Mouse (Mus musculus): ENCODE measurements around the gene Tti1. TPM values are rescaled to one million over a fixed set of nuclear protein-coding genes. Genes with fewer than 3 reads are reported as not detected.
A peak's percentile ranks its signal among the peaks of the same experiment; 100 is the strongest.

The Tti1 gene
- polyA plus RNA-seq (2011; ENCODE audit: insufficient read depth, insufficient read length, low replicate concordance, missing spikeins), result 8.6 and 13.0 TPM in 2 replicates

- peaks cover 2% of the 10 kb centered on the region for H3K4me1 ChIP-seq (ENCODE audit: control insufficient read depth, insufficient read depth, low read length)
- H3K4me3 ChIP-seq (replicated peaks; ENCODE audit: control insufficient read depth, low read depth, low read length), result peak within 1 kb of the TSS; percentile 98
- under 1% methylated on average over 52 of the region's 52 CpGs for WGBS
Measured at GRCm38 (mm10) chr2:158028354-158028863, at the start of gene Tti1, which contains the start of gene Rprd1b. TSS of gene Tti1 (minus strand) at chr2:158028433. TSS of gene Rprd1b (plus strand) at chr2:158028497.

GRCm38 (mm10) chr2:158077981-158078380 is 49.7 kb upstream of the Tti1 start:
- TF ChIP-seq CTCF (IDR thresholded peaks at IDR 0.05; ENCODE audit: control insufficient read depth, insufficient read depth, low read length) (no peak), POLR2A (IDR thresholded peaks at IDR 0.05; ENCODE audit: borderline replicate concordance, control insufficient read depth, low read depth, low read length) (no peak)
- H3K4me3 ChIP-seq (replicated peaks; ENCODE audit: control insufficient read depth, low read depth, low read length), result no peak overlapping the region
- H3K27ac ChIP-seq (ENCODE audit: control insufficient read depth, insufficient read depth, low read depth, low read length, poor library complexity), result no peak overlapping the region
- peaks cover 7% of the 10 kb centered on the region; the same call in 1 of the 2 replicates for H3K4me1 ChIP-seq (ENCODE audit: control insufficient read depth, insufficient read depth, low read length)
- 84% methylated on average over 2 of the region's 2 CpGs for WGBS

More at GRCm38 (mm10) chr2:158028354-158028863, at the start of gene Tti1, which contains the start of gene Rprd1b:
- peak within 1 kb of the TSS; percentile 89 for H3K27ac ChIP-seq (ENCODE audit: control insufficient read depth, insufficient read depth, low read depth, low read length, poor library complexity)
- TF ChIP-seq CTCF (IDR thresholded peaks at IDR 0.05; ENCODE audit: control insufficient read depth, insufficient read depth, low read length), result no peak
- TF ChIP-seq POLR2A (IDR thresholded peaks at IDR 0.05; ENCODE audit: borderline replicate concordance, control insufficient read depth, low read depth, low read length), result peak; percentile 84; the same call in 1 of the 2 replicates

GRCm38 (mm10) chr2:158076690-158077089 is 48.5 kb upstream of the Tti1 start:
- TF ChIP-seq POLR2A (IDR thresholded peaks at IDR 0.05; ENCODE audit: borderline replicate concordance, control insufficient read depth, low read depth, low read length) (no peak), CTCF (IDR thresholded peaks at IDR 0.05; ENCODE audit: control insufficient read depth, insufficient read depth, low read length) (no peak)
- Histone ChIP-seq H3K4me1 (ENCODE audit: control insufficient read depth, insufficient read depth, low read length) (peaks cover 7% of the 10 kb centered on the region; the same call in 1 of the 2 replicates), H3K4me3 (replicated peaks; ENCODE audit: control insufficient read depth, low read depth, low read length) (no peak overlapping the region), H3K27ac (ENCODE audit: control insufficient read depth, insufficient read depth, low read depth, low read length, poor library complexity) (peak overlapping the region; percentile 4)
- WGBS, result 33% methylated on average over 6 of the region's 6 CpGs

GRCm38 (mm10) chr2:158074835-158075234 is 46.6 kb upstream of the Tti1 start:
- Histone ChIP-seq H3K27ac (ENCODE audit: control insufficient read depth, insufficient read depth, low read depth, low read length, poor library complexity) (no peak overlapping the region), H3K4me1 (ENCODE audit: control insufficient read depth, insufficient read depth, low read length) (peaks cover 5% of the 10 kb centered on the region; the same call in 1 of the 2 replicates), H3K4me3 (replicated peaks; ENCODE audit: control insufficient read depth, low read depth, low read length) (no peak overlapping the region)
- TF ChIP-seq POLR2A (IDR thresholded peaks at IDR 0.05; ENCODE audit: borderline replicate concordance, control insufficient read depth, low read depth, low read length) (no peak), CTCF (IDR thresholded peaks at IDR 0.05; ENCODE audit: control insufficient read depth, insufficient read depth, low read length) (no peak)
- 79% methylated on average over 5 of the region's 5 CpGs for WGBS

GRCm38 (mm10) chr2:158071633-158071995 is 43.4 kb upstream of the Tti1 start:
- WGBS, result 84% methylated on average over 5 of the region's 5 CpGs

GRCm38 (mm10) chr2:158070885-158071632 is 42.8 kb upstream of the Tti1 start:
- Histone ChIP-seq H3K4me3 (replicated peaks; ENCODE audit: control insufficient read depth, low read depth, low read length) (no peak overlapping the region), H3K4me1 (ENCODE audit: control insufficient read depth, insufficient read depth, low read length) (peaks cover 2% of the 10 kb centered on the region; the same call in 1 of the 2 replicates), H3K27ac (ENCODE audit: control insufficient read depth, insufficient read depth, low read depth, low read length, poor library complexity) (no peak overlapping the region)
- 79% methylated on average over 3 of the region's 3 CpGs for whole genome bisulfite sequencing
- no peak for TF ChIP-seq POLR2A (IDR thresholded peaks at IDR 0.05; ENCODE audit: borderline replicate concordance, control insufficient read depth, low read depth, low read length)
- no peak for TF ChIP-seq CTCF (IDR thresholded peaks at IDR 0.05; ENCODE audit: control insufficient read depth, insufficient read depth, low read length)

More at GRCm38 (mm10) chr2:158071633-158071995, 43.4 kb upstream of the Tti1 start:
- TF ChIP-seq POLR2A (IDR thresholded peaks at IDR 0.05; ENCODE audit: borderline replicate concordance, control insufficient read depth, low read depth, low read length) (no peak), CTCF (IDR thresholded peaks at IDR 0.05; ENCODE audit: control insufficient read depth, insufficient read depth, low read length) (no peak)
- Histone ChIP-seq H3K4me3 (replicated peaks; ENCODE audit: control insufficient read depth, low read depth, low read length) (no peak overlapping the region), H3K4me1 (ENCODE audit: control insufficient read depth, insufficient read depth, low read length) (peaks cover 5% of the 10 kb centered on the region; the same call in 1 of the 2 replicates), H3K27ac (ENCODE audit: control insufficient read depth, insufficient read depth, low read depth, low read length, poor library complexity) (no peak overlapping the region)

GRCm38 (mm10) chr2:158068444-158068971 is 40.3 kb upstream of the Tti1 start:
- Histone ChIP-seq H3K4me3 (replicated peaks; ENCODE audit: control insufficient read depth, low read depth, low read length) (no peak overlapping the region), H3K27ac (ENCODE audit: control insufficient read depth, insufficient read depth, low read depth, low read length, poor library complexity) (no peak overlapping the region), H3K4me1 (ENCODE audit: control insufficient read depth, insufficient read depth, low read length) (no peaks in the 10 kb centered on the region)
- no peak for TF ChIP-seq POLR2A (IDR thresholded peaks at IDR 0.05; ENCODE audit: borderline replicate concordance, control insufficient read depth, low read depth, low read length)
- no peak for TF ChIP-seq CTCF (IDR thresholded peaks at IDR 0.05; ENCODE audit: control insufficient read depth, insufficient read depth, low read length)

- Histone ChIP-seq H3K4me3 (replicated peaks; ENCODE audit: control insufficient read depth, low read depth, low read length) (no peak overlapping the region), H3K27ac (ENCODE audit: control insufficient read depth, insufficient read depth, low read depth, low read length, poor library complexity) (no peak overlapping the region), H3K4me1 (ENCODE audit: control insufficient read depth, insufficient read depth, low read length) (no peaks in the 10 kb centered on the region)
- WGBS, result 94% methylated on average over 5 of the region's 5 CpGs
- TF ChIP-seq POLR2A (IDR thresholded peaks at IDR 0.05; ENCODE audit: borderline replicate concordance, control insufficient read depth, low read depth, low read length) (no peak), CTCF (IDR thresholded peaks at IDR 0.05; ENCODE audit: control insufficient read depth, insufficient read depth, low read length) (no peak)
Measured at GRCm38 (mm10) chr2:158067260-158067824, 39.1 kb upstream of the Tti1 start.

Measured in bone marrow, adult 2 months (tissue).